Mouse (Mus musculus) testis, adult 2 months (tissue): ENCODE data around the gene Clec16a.

ENCODE experiments used
- CTCF ChIP-seq: fragments of 200-500 bp; IDR thresholded peaks from 2 replicates; pipeline ENCODE4 v1.5.1; 2012; ENCODE audit warnings: low read depth, mild to moderate bottlenecking, inconsistent platforms, low read length, moderate library complexity; ENCODE audit not compliant: control insufficient read depth, insufficient read depth, insufficient replicate concordance
- POLR2A ChIP-seq: fragments of 200-500 bp; IDR thresholded peaks from 2 replicates; pipeline ENCODE4 v1.6.1; 2012; ENCODE audit warnings: low read depth, mild to moderate bottlenecking, inconsistent platforms, low read length, moderate library complexity; ENCODE audit not compliant: control insufficient read depth

- TF ChIP-seq CTCF (no peak), POLR2A (no peak)
These were observed 228.4 kb downstream of the Clec16a start for GRCm38 (mm10) chr16:10773543-10773942.
